Mouse (Mus musculus) limb, embryonic 10.5 days (tissue): ENCODE results near the gene Prss28. TPM values are rescaled to one million over a fixed set of nuclear protein-coding genes. Genes with fewer than 3 reads are reported as not detected.

Source experiments
- polyA plus RNA-seq: library from polyadenylated mRNA; unstranded; fragments of >200 nt; fragmentation: Nextera tagmentation; extraction: Ambion mirVana; gene quantifications from 2 replicates; pipeline ENCODE4 v1.2.1, GENCODE M21; 2016

Gene Prss28
- polyA plus RNA-seq, 1 experiment from 2014 or later = not detected

Other genes with a start within 250 kb of the Prss28 start
- gene Tmem204, start 225.1 kb upstream of the Prss28 start, polyA plus RNA-seq = 11.3 and 15.3 TPM in 2 replicates
- 60.6 and 60.7 TPM in 2 replicates for gene Telo2, start 192.7 kb upstream of the Prss28 start, polyA plus RNA-seq
- 0.18 and 0.23 TPM in 2 replicates for gene Ptx4, start 187.9 kb upstream of the Prss28 start, polyA plus RNA-seq
- 21.3 and 26.5 TPM in 2 replicates for gene Clcn7, start 175.3 kb upstream of the Prss28 start, polyA plus RNA-seq
- gene Ccdc154, start 146.2 kb upstream of the Prss28 start, polyA plus RNA-seq = not detected in 2 replicates
- gene Gm38655, start 133.2 kb upstream of the Prss28 start, polyA plus RNA-seq = not detected in 2 replicates
- 36.0 and 38.5 TPM in 2 replicates for gene BC003965, start 124.1 kb upstream of the Prss28 start, polyA plus RNA-seq
- 9.1 and 10.0 TPM in 2 replicates for gene Unkl, start 120.2 kb upstream of the Prss28 start, polyA plus RNA-seq
- 34.6 and 35.0 TPM in 2 replicates for gene Gnptg, start 68.5 kb upstream of the Prss28 start, polyA plus RNA-seq
- 74.6 and 76.6 TPM in 2 replicates for gene Tsr3, start 68.5 kb upstream of the Prss28 start, polyA plus RNA-seq
- 0.49 and 0.93 TPM in 2 replicates for gene Baiap3, start 52.3 kb upstream of the Prss28 start, polyA plus RNA-seq
- gene Ube2i, start 34.0 kb upstream of the Prss28 start, polyA plus RNA-seq = 974 and 998 TPM in 2 replicates
- gene Prss34, start 10.3 kb upstream of the Prss28 start, polyA plus RNA-seq = not detected in 2 replicates
- not detected in 2 replicates for gene Prss29, start 10.0 kb downstream of the Prss28 start, polyA plus RNA-seq
- not detected in 2 replicates for gene Tpsab1, start 36.9 kb downstream of the Prss28 start, polyA plus RNA-seq
- gene Tpsb2, start 57.7 kb downstream of the Prss28 start, polyA plus RNA-seq = not detected in 2 replicates
- not detected in 2 replicates for gene Tpsg1, start 60.6 kb downstream of the Prss28 start, polyA plus RNA-seq
- gene Cacna1h, start 125.1 kb downstream of the Prss28 start, polyA plus RNA-seq = 1.8 and 3.2 TPM in 2 replicates
- gene Tekt4, start 146.0 kb downstream of the Prss28 start, polyA plus RNA-seq = not detected in 2 replicates
- gene Sstr5, start 188.6 kb downstream of the Prss28 start, polyA plus RNA-seq = 0.20 TPM in 1 of 2 replicates, not detected in the other